Mouse (Mus musculus) cortical plate, adult 2 months (tissue): Measurements from ENCODE around the gene Sufu.

Experiments used
- CTCF ChIP-seq: fragments of 200-500 bp; IDR thresholded peaks from 2 replicates; pipeline ENCODE4 v1.5.1; 2011; ENCODE audit warnings: mild to moderate bottlenecking, control low read depth, low read length; ENCODE audit not compliant: insufficient read depth; ENCODE audit errors: extremely low read depth
- POLR2A ChIP-seq: fragments of 200-500 bp; IDR thresholded peaks from 2 replicates; pipeline ENCODE4 v1.6.1; 2011; ENCODE audit warnings: mild to moderate bottlenecking, low read length, control low read depth; ENCODE audit not compliant: insufficient read depth; ENCODE audit errors: extremely low read depth

DNA sequence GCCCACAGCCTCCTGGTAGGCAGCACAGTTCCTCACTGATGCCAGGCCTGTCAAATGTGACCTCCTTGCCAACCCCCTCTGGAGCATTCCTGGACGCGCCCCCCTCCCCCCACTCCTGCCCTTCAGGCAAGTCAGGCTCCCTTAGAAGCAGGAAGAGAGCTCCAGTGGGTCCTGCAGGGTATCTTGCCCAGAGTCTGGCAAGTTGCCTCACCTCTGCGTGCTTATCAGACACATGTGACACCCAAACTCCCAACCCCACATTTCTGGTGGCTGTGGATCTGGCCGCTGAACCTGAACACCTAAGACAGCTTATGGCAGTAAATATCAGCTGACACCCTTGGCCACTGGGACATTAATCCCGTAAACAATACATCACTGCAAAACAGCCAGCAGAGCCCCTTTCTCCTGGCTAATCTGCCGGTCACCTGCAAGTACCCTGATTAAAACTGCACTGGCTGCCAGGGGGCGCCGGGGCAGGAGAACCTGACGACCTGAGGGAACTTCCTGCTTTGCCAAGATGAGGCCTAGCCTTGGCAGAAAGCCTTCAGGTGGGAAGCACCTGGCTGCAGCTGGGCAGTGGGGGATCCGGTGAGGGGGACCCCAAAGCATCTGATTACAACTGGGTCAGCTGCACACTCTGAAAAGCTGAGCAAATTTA lies 135.5 kb downstream of the Sufu start:
- TF ChIP-seq CTCF: no peak
- no peak for TF ChIP-seq POLR2A
